Mouse (Mus musculus): ENCODE measurements at regions not wholly inside any gene's neighbourhood (a gene's known extent, or its start where the extent isn't known, plus 50 kb on each side); places are given as distances from the start of the nearest gene placed in this dataset.
A peak's percentile ranks its signal among the peaks of the same experiment; 100 is the strongest.

DNA sequence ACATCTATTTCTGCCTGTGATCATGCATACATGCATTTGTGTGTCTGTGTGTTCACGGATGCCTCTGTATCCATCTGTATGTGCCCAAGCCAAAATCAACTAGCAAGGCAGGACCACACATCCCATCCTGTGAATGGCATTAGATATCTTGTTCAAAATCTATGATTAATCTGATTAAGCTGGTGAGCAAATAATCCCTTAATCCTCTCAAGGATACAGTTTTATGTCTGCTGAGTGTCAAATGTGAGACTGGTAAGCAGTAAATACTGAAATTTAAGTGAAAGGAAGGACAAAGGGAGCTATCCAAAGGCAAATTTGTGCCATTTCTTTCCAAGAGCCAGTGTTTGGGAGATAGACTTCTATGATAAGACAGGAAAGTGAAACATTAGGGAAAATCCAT, 683.4 kb downstream of the Cypt12 start:
- H3K27ac ChIP-seq: no peak overlapping the region
- H3K27me3 ChIP-seq (ENCODE audit: control insufficient read depth, insufficient read depth, low read length): no peaks in the 10 kb centered on the region
- WGBS: 96% methylated on average over 1 of the region's 1 CpGs
- H3K9ac ChIP-seq (ENCODE audit: low read depth, low read length): no peak overlapping the region
- TF ChIP-seq POLR2A (IDR thresholded peaks at IDR 0.05; ENCODE audit: insufficient read depth, low read depth, low read length): no peak
- no peak for TF ChIP-seq EP300 (IDR thresholded peaks at IDR 0.05; ENCODE audit: insufficient read depth, low read depth, low read length)
- no peak for TF ChIP-seq CTCF (IDR thresholded peaks at IDR 0.05)
- H3K36me3 ChIP-seq (ENCODE audit: control insufficient read depth, insufficient read depth, low read length): no peaks in the 10 kb centered on the region
- no peaks in the 10 kb centered on the region for H3K79me2 ChIP-seq (replicated peaks; ENCODE audit: control insufficient read depth, insufficient read depth, low read length)
- no peaks in the 10 kb centered on the region for H3K4me1 ChIP-seq (ENCODE audit: control insufficient read depth, insufficient read depth, low read length)
- no peak overlapping the region for H3K4me3 ChIP-seq
- no peak for DNase-seq
- intact Hi-C loops (cut with DNase I): no loop called here

- intact Hi-C loops (cut with DNase I): no loop called here
- DNase-seq: no peak
- no peak overlapping the region for H3K9ac ChIP-seq (ENCODE audit: low read depth, low read length)
Measured at GRCm38 (mm10) chr3:18634855-18635254, 686.6 kb downstream of the Cypt12 start.

DNA sequence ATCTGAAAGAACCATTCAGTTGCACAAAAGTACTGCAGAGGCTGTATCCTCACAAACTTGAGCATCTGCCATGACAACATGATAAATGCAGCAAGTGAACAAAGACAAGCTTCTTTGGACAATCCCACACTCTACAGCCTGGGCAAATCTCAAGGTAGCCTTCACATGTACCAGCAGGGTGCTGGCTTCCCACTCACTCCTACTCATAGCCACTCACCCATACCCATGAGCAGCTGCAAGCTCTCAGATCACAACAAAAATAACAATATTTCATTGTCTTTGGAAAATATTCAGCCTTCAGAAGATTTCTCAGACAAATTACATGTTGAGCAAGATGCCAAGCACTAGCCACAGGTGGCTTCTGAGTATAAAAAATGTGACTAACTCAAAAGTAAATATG, 689.3 kb downstream of the Cypt12 start:
- H3K4me3 ChIP-seq: no peak overlapping the region
- H3K79me2 ChIP-seq (replicated peaks; ENCODE audit: control insufficient read depth, insufficient read depth, low read length): no peaks in the 10 kb centered on the region
- no peak for DNase-seq
- intact Hi-C loops (cut with DNase I): no loop called here
- H3K36me3 ChIP-seq (ENCODE audit: control insufficient read depth, insufficient read depth, low read length): no peaks in the 10 kb centered on the region
- H3K9ac ChIP-seq (ENCODE audit: low read depth, low read length): no peak overlapping the region
- no peak overlapping the region for H3K27ac ChIP-seq
- H3K27me3 ChIP-seq (ENCODE audit: control insufficient read depth, insufficient read depth, low read length): no peaks in the 10 kb centered on the region
- H3K4me1 ChIP-seq (ENCODE audit: control insufficient read depth, insufficient read depth, low read length): no peaks in the 10 kb centered on the region
- TF ChIP-seq EP300 (IDR thresholded peaks at IDR 0.05; ENCODE audit: insufficient read depth, low read depth, low read length) (no peak), POLR2A (IDR thresholded peaks at IDR 0.05; ENCODE audit: insufficient read depth, low read depth, low read length) (no peak), CTCF (IDR thresholded peaks at IDR 0.05) (no peak)

More at GRCm38 (mm10) chr3:18634855-18635254, 686.6 kb downstream of the Cypt12 start:
- Histone ChIP-seq H3K79me2 (replicated peaks; ENCODE audit: control insufficient read depth, insufficient read depth, low read length) (no peaks in the 10 kb centered on the region), H3K4me1 (ENCODE audit: control insufficient read depth, insufficient read depth, low read length) (no peaks in the 10 kb centered on the region), H3K4me3 (no peak overlapping the region), H3K36me3 (ENCODE audit: control insufficient read depth, insufficient read depth, low read length) (no peaks in the 10 kb centered on the region), H3K27me3 (ENCODE audit: control insufficient read depth, insufficient read depth, low read length) (no peaks in the 10 kb centered on the region), H3K27ac (no peak overlapping the region)
- no peak for TF ChIP-seq EP300 (IDR thresholded peaks at IDR 0.05; ENCODE audit: insufficient read depth, low read depth, low read length)
- TF ChIP-seq POLR2A (IDR thresholded peaks at IDR 0.05; ENCODE audit: insufficient read depth, low read depth, low read length): no peak
- TF ChIP-seq CTCF (IDR thresholded peaks at IDR 0.05): no peak

DNA sequence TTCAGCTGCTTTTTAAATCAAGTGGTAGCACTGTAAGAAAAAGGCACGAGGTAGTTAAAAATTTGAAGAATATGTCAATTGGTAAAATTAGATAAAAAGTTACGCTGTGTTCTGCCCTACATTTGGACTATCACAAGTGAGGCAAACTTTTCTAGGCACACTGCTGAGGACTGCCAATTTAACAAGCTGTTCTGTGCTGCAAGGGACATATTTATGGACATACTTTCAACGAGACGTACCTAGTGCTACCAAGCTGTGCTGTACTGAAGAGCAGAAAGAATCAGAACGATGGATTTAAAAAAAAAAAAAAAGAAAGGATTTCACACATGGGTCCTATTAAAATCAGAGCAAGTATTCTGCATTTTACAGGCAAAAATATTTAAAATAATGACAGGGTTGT, 692.1 kb downstream of the Cypt12 start:
- no peaks in the 10 kb centered on the region for H3K79me2 ChIP-seq (replicated peaks; ENCODE audit: control insufficient read depth, insufficient read depth, low read length)
- TF ChIP-seq EP300 (IDR thresholded peaks at IDR 0.05; ENCODE audit: insufficient read depth, low read depth, low read length) (no peak), CTCF (IDR thresholded peaks at IDR 0.05) (no peak), POLR2A (IDR thresholded peaks at IDR 0.05; ENCODE audit: insufficient read depth, low read depth, low read length) (no peak)
- no peak for DNase-seq
- no peak overlapping the region for H3K4me3 ChIP-seq
- no peak overlapping the region for H3K9ac ChIP-seq (ENCODE audit: low read depth, low read length)
- H3K27me3 ChIP-seq (ENCODE audit: control insufficient read depth, insufficient read depth, low read length): no peaks in the 10 kb centered on the region
- no peak overlapping the region for H3K27ac ChIP-seq
- intact Hi-C loops (cut with DNase I): no loop called here
- WGBS: 74% methylated on average over 5 of the region's 5 CpGs
- H3K36me3 ChIP-seq (ENCODE audit: control insufficient read depth, insufficient read depth, low read length): no peaks in the 10 kb centered on the region
- H3K4me1 ChIP-seq (ENCODE audit: control insufficient read depth, insufficient read depth, low read length): no peaks in the 10 kb centered on the region

DNA sequence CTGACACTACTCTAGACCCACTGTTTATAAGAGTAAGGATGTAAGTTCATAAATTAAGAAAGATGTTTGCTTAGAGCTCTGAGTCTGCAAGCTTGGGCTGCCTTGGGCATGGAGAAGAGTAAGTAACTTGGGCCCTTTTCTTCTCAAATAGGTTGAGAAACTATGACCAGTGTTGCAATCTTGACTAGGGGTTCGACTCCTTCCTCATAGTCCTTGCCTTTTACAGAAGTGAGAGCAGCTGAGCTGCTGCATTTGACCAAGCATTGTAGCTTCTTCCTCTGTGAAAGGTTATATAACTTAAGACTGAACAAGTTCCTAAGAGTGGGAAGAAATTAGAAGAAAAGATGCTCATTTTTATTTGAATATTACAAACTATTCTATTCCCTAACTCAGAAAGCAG, 693.5 kb downstream of the Cypt12 start:
- Histone ChIP-seq H3K36me3 (ENCODE audit: control insufficient read depth, insufficient read depth, low read length) (no peaks in the 10 kb centered on the region), H3K4me1 (ENCODE audit: control insufficient read depth, insufficient read depth, low read length) (peaks cover 3% of the 10 kb centered on the region; the same call in 1 of the 2 replicates), H3K79me2 (replicated peaks; ENCODE audit: control insufficient read depth, insufficient read depth, low read length) (no peaks in the 10 kb centered on the region), H3K27ac (no peak overlapping the region), H3K4me3 (no peak overlapping the region), H3K27me3 (ENCODE audit: control insufficient read depth, insufficient read depth, low read length) (no peaks in the 10 kb centered on the region), H3K9ac (ENCODE audit: low read depth, low read length) (no peak overlapping the region)
- intact Hi-C loops (cut with DNase I): no loop called here
- DNase-seq: no peak
- 79% methylated on average over 1 of the region's 1 CpGs for WGBS
- TF ChIP-seq CTCF (IDR thresholded peaks at IDR 0.05) (no peak), POLR2A (IDR thresholded peaks at IDR 0.05; ENCODE audit: insufficient read depth, low read depth, low read length) (no peak), EP300 (IDR thresholded peaks at IDR 0.05; ENCODE audit: insufficient read depth, low read depth, low read length) (no peak)

DNA sequence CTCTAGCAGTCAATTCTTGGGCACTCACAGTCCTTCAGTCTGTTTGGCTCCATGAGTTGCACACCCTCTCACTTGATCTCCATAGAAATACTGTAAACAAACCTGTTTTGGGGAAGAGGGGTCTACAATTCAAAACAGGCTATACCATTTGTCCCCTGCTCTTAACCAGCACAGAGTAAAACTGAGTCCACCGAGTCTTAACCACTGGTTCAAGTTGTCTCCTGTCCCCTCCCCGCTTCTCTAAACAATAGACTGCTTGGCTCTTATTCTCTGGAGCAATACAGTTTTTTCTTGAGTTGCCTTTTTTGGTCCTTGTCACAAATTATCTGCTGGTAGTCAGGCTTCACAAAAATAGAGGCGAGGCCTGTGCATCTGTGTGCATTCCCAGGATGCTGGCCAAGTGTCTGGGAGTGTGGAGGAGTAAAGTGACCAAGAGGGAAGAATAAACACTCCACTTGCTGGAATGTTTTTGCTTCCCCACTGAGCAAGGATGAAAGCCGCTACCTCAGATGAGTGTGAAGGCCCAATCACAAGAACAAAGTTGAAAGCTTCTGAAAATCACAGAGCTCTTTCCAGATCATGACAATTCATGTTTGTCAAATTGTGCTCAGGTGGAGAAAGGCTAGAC, 695.3 kb downstream of the Cypt12 start:
- Histone ChIP-seq H3K79me2 (replicated peaks; ENCODE audit: control insufficient read depth, insufficient read depth, low read length) (no peaks in the 10 kb centered on the region), H3K36me3 (ENCODE audit: control insufficient read depth, insufficient read depth, low read length) (no peaks in the 10 kb centered on the region), H3K9ac (ENCODE audit: low read depth, low read length) (no peak overlapping the region), H3K4me3 (no peak overlapping the region), H3K27me3 (ENCODE audit: control insufficient read depth, insufficient read depth, low read length) (no peaks in the 10 kb centered on the region), H3K27ac (no peak overlapping the region), H3K4me1 (ENCODE audit: control insufficient read depth, insufficient read depth, low read length) (peaks cover 3% of the 10 kb centered on the region; the same call in 1 of the 2 replicates)
- no peak for TF ChIP-seq CTCF (IDR thresholded peaks at IDR 0.05)
- no peak for TF ChIP-seq POLR2A (IDR thresholded peaks at IDR 0.05; ENCODE audit: insufficient read depth, low read depth, low read length)
- no peak for TF ChIP-seq EP300 (IDR thresholded peaks at IDR 0.05; ENCODE audit: insufficient read depth, low read depth, low read length)
- intact Hi-C loops (cut with DNase I): no loop called here
- peak in 1 of 2 experiments; percentile 34 for DNase-seq
- WGBS: 28% methylated on average over 4 of the region's 4 CpGs
